23 mouse cellular contexts compared by ENCODE assay signal in the genomic region with DNA sequence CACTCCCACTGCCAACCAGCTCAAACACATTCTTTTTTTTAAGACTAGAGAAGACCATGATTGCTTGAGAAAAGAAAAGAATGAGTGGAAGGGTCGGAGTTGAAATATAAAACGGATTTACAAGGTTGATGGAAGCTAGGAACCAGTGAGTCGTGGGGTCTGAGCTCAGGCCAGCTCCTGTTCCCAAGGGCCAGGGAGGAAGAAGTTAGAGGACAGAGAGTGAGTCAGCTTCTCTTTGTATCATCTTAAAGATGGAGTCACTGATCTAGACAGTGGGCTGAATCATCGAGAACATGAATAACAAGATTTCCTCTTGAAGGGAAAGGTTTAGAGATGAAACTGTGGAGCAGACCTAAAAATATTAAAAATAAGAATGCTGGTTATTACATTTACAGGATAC. TPM values are rescaled to one million over a fixed set of nuclear protein-coding genes. Genes with fewer than 3 reads are reported as not detected.
DNase-seq lines count a peak whose midpoint lies in the region; ATAC-seq and TF ChIP-seq lines count a peak whose summit lies in the region.
"Had no signal": no experiment of that assay in that cellular context is flagged by ENCODE, and none has a peak within 500 bp of the region (broad histone marks: within the 10 kb centered on the region; RNA-seq: fewer than 3 reads in every experiment).

No protein-coding gene starts in this region.

- no peak overlapping the region for H3K9ac ChIP-seq in liver, embryonic 16.5 days (ENCODE audit: low read depth, low read length)
- H3K9ac ChIP-seq: embryonic facial prominence, embryonic 13.5 days; forebrain, embryonic 15.5 days; heart, embryonic 15.5 days; neural tube, embryonic 13.5 days had no signal

- intact Hi-C loops in gastrocnemius, adult 2 months (cut with DNase I), result loop anchor here (5.0 kb wide), 1 partner anchor 40 kb away; no protein-coding TSS in a partner anchor

- H3K27me3 ChIP-seq in testis, adult 2 months (ENCODE audit: control insufficient read depth, insufficient read depth, low read length), result no peaks in the 10 kb centered on the region
- H3K27me3 ChIP-seq in liver, embryonic 16.5 days (ENCODE audit: control insufficient read depth, insufficient read depth, low read depth, low read length), result no peaks in the 10 kb centered on the region
- H3K27me3 ChIP-seq: embryonic facial prominence, embryonic 13.5 days; forebrain, embryonic 15.5 days; heart, embryonic 15.5 days; neural tube, embryonic 13.5 days had no signal

- DNase-seq in gastrocnemius, adult 2 months, result no peak
- no peak for DNase-seq in gastrocnemius, adult 18-20 months (ENCODE audit: low spot score)
- no peak for DNase-seq in testis, postnatal 10 days (ENCODE audit: low spot score)
- no peak for DNase-seq in adrenal gland, postnatal 4 days (ENCODE audit: low spot score in 2 of 2)
- no peak for DNase-seq in kidney, postnatal 14 days
- DNase-seq: adrenal gland, adult 8-10 months; cerebellum, adult 11-12 months; cerebellum, adult 9-11 months; kidney, adult 2 months; kidney, postnatal 4 days; layer of hippocampus, adult 9-11 months; lung, postnatal 36 days; thymus, postnatal 14 days had no signal

- H3K4me2 ChIP-seq in liver, embryonic 16.5 days (ENCODE audit: low read depth, low read length), result peak overlapping the region; percentile 78; the same call in 1 of the 2 replicates
- H3K4me2 ChIP-seq: embryonic facial prominence, embryonic 13.5 days; forebrain, embryonic 15.5 days; heart, embryonic 15.5 days; midbrain, embryonic 11.5 days; neural tube, embryonic 13.5 days had no signal

- peaks cover 5% of the 10 kb centered on the region for H3K4me1 ChIP-seq in testis, adult 2 months (ENCODE audit: control insufficient read depth, insufficient read depth, low read length)
- H3K4me1 ChIP-seq in liver, embryonic 16.5 days (ENCODE audit: control insufficient read depth, low read depth, low read length), result peaks cover 24% of the 10 kb centered on the region
- H3K4me1 ChIP-seq: embryonic facial prominence, embryonic 13.5 days; forebrain, embryonic 10.5 days; forebrain, embryonic 15.5 days; heart, embryonic 15.5 days had no signal

- TF ChIP-seq POLR2A in testis, adult 2 months (IDR thresholded peaks at IDR 0.05; ENCODE audit: control insufficient read depth, low read depth, low read length), result no peak

- no peak for ATAC-seq in liver, embryonic 16.5 days (ENCODE audit: low read depth)
- ATAC-seq: CD4-positive, CD25-positive, alpha-beta regulatory T cell, adult 4 months; forebrain, embryonic 15.5 days; hindbrain, embryonic 16.5 days had no signal

- WGBS in liver, embryonic 16.5 days (ENCODE audit: insufficient replicate concordance), result 74% methylated on average over 4 of the region's 4 CpGs

- no peak overlapping the region for H3K4me3 ChIP-seq in gastrocnemius, adult 2 months
- peak overlapping the region; percentile 70 for H3K4me3 ChIP-seq in testis, adult 2 months (ENCODE audit: control insufficient read depth, low read depth, low read length)
- H3K4me3 ChIP-seq in liver, embryonic 16.5 days (ENCODE audit: low read depth, low read length), result peak overlapping the region; percentile 14; the same call in 1 of the 2 replicates
- H3K4me3 ChIP-seq: embryonic facial prominence, embryonic 13.5 days; forebrain, embryonic 10.5 days; forebrain, embryonic 15.5 days; heart, embryonic 15.5 days; neural tube, embryonic 13.5 days had no signal

- no peak for TF ChIP-seq CTCF in gastrocnemius, adult 2 months (IDR thresholded peaks at IDR 0.05)
- TF ChIP-seq CTCF in testis, adult 2 months (IDR thresholded peaks at IDR 0.05; ENCODE audit: control insufficient read depth, insufficient read depth, insufficient replicate concordance, low read depth, low read length), result no peak

- H3K36me3 ChIP-seq in testis, adult 2 months (ENCODE audit: control insufficient read depth, insufficient read depth, low read length), result no peaks in the 10 kb centered on the region
- H3K36me3 ChIP-seq in liver, embryonic 16.5 days (ENCODE audit: control insufficient read depth, insufficient read depth), result no peaks in the 10 kb centered on the region
- H3K36me3 ChIP-seq: forebrain, embryonic 10.5 days; heart, embryonic 15.5 days; neural tube, embryonic 13.5 days had no signal

- peak overlapping the region; percentile 46 for H3K27ac ChIP-seq in gastrocnemius, adult 2 months
- no peak overlapping the region; the same call in 1 of the 2 replicates for H3K27ac ChIP-seq in testis, adult 2 months (ENCODE audit: control insufficient read depth, insufficient read depth, low read depth, low read length)
- peak overlapping the region; percentile 95; the same call in 1 of the 2 replicates for H3K27ac ChIP-seq in liver, embryonic 16.5 days (ENCODE audit: low read length)
- H3K27ac ChIP-seq: embryonic facial prominence, embryonic 13.5 days; forebrain, embryonic 10.5 days; forebrain, embryonic 15.5 days; heart, embryonic 15.5 days; neural tube, embryonic 13.5 days had no signal

- H3K9me3 ChIP-seq in liver, embryonic 16.5 days (replicated peaks; ENCODE audit: control insufficient read depth, low read length), result no peaks in the 10 kb centered on the region
- H3K9me3 ChIP-seq: embryonic facial prominence, embryonic 13.5 days; forebrain, embryonic 10.5 days; forebrain, embryonic 15.5 days; heart, embryonic 15.5 days; neural tube, embryonic 13.5 days had no signal

RNA-seq across cellular contexts. Expression of gene Tnrc6b, which starts 51.5 kb away (rescaled TPM):
- 10 to 100 TPM; 48.5 to 55.6 TPM for total RNA-seq in gastrocnemius, adult 2 months (2021)
- 10 to 100 TPM; 43.7 to 48.2 TPM for total RNA-seq in gastrocnemius, adult 18-20 months (2021)
- 26.5 and 29.5 TPM in 2 replicates for polyA plus RNA-seq in testis, adult 2 months (2012; rRNA removed)
- polyA plus RNA-seq in liver, embryonic 16.5 days (2015; fragmentation: Nextera tagmentation; extraction: Ambion mirVana), result 19.7 and 22.1 TPM in 2 replicates
- total RNA-seq in adrenal gland, postnatal 4 days (2021), result 10 to 100 TPM; 74.2 to 74.3 TPM
